Mouse (Mus musculus) frontal cortex, adult (tissue): ENCODE results near the gene Sprr2h.

Experiments used
- ATAC-seq: cut with Nextera tagmentation; 2 replicates; pipeline ENCODE4 v1.9.2; 2017; ENCODE audit warnings: mild to moderate bottlenecking, moderate library complexity, mixed read lengths; ENCODE audit not compliant: low TSS enrichment

Sprr2h gene

GRCm38 (mm10) chr3:92385385-92385784, at the start of gene Sprr2h:
Sprr2h (plus strand) TSS chr3:92385685.
- no peak for ATAC-seq

- no peak for ATAC-seq
Observed at GRCm38 (mm10) chr3:92336278-92336677, 49.2 kb upstream of the Sprr2h start.

GRCm38 (mm10) chr3:92338840-92339239, 46.6 kb upstream of the Sprr2h start, which contains the start of gene Sprr2d:
Sprr2d (plus strand) TSS chr3:92339140.
- no peak for ATAC-seq

GRCm38 (mm10) chr3:92351843-92352242, 33.6 kb upstream of the Sprr2h start, which contains the start of gene Sprr2e:
Sprr2e (plus strand) TSS chr3:92352143.
- no peak for ATAC-seq

GRCm38 (mm10) chr3:92361619-92362018, 23.9 kb upstream of the Sprr2h start:
- ATAC-seq: no peak

- ATAC-seq: no peak
Observed at GRCm38 (mm10) chr3:92364887-92365286, 20.6 kb upstream of the Sprr2h start, which contains the start of gene Sprr2f. Sprr2f (plus strand) TSS chr3:92365187.

GRCm38 (mm10) chr3:92373613-92374012, 11.9 kb upstream of the Sprr2h start:
- ATAC-seq: peak; percentile 99

- no peak for ATAC-seq
Observed at GRCm38 (mm10) chr3:92394301-92394700, 8.8 kb downstream of the Sprr2h start.

- no peak for ATAC-seq
Observed at GRCm38 (mm10) chr3:92407691-92408090, 22.2 kb downstream of the Sprr2h start, which contains the start of gene Sprr2i. Sprr2i (plus strand) TSS chr3:92407991.

GRCm38 (mm10) chr3:92417782-92418181, 32.3 kb downstream of the Sprr2h start, which contains the start of gene Sprr2j-ps:
Sprr2j-ps (plus strand) TSS chr3:92418082.
- no peak for ATAC-seq

GRCm38 (mm10) chr3:92429323-92429722, 43.8 kb downstream of the Sprr2h start, which contains the start of gene Gm9774:
Gm9774 (minus strand) TSS chr3:92429423.
- ATAC-seq: no peak

GRCm38 (mm10) chr3:92432282-92432681, 46.8 kb downstream of the Sprr2h start, which contains the start of gene Sprr2k:
Sprr2k (plus strand) TSS chr3:92432582.
- no peak for ATAC-seq
